Mouse (Mus musculus) layer of hippocampus, adult 2 months (tissue): Measurements from ENCODE around the gene Hagh. TPM values are rescaled to one million over a fixed set of nuclear protein-coding genes. Genes with fewer than 3 reads are reported as not detected.

Experiments
- DNase-seq, 2 experiments: peaks; one replicate each; pipeline ENCODE4 v3.0.0; 2022; ENCODE audit warnings: low spot score in 2 of 2
- H3K27ac ChIP-seq: fragments of 200-600 bp; 2 replicates; pipeline ENCODE4 v1.8.1; 2022
- H3K4me3 ChIP-seq: fragments of 200-600 bp; 2 replicates; pipeline ENCODE4 v1.8.1; 2022; ENCODE audit warnings: mild to moderate bottlenecking
- CTCF ChIP-seq: fragments of 200-600 bp; conservative IDR thresholded peaks from 2 replicates; pipeline ENCODE4 v1.8.1; 2022; ENCODE audit warnings: antibody characterized with exemption, mild to moderate bottlenecking, moderate library complexity
- total RNA-seq, 2 experiments: library from RNA; stranded (reverse); gene quantifications; 2 replicates each; pipeline ENCODE4 v1.2.3; 2021

The Hagh gene
- total RNA-seq, 2 experiments from 2014 or later, result 135 to 137 TPM

DNA sequence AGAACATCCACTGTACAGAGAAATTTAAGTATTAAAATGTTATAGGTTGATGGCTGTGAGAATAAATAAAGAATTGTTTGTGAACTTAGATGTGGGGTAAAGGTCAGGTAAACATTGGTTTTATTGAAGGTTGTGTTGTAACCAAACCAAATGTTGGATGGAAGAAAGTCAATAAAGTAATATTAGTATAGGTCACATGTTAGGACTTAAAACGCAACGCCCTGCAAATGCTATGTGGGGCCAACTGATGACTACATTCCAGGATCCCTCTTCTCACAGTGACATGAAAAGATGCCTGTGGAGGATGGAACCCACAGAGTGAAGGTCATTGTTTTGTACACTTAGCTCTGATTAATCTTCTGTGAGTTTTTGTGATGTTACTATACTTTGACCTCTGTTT, 20.5 kb upstream of the Hagh start:
- no peak for DNase-seq
- Histone ChIP-seq H3K27ac (no peak overlapping the region), H3K4me3 (no peak overlapping the region)
- no peak for TF ChIP-seq CTCF

DNA sequence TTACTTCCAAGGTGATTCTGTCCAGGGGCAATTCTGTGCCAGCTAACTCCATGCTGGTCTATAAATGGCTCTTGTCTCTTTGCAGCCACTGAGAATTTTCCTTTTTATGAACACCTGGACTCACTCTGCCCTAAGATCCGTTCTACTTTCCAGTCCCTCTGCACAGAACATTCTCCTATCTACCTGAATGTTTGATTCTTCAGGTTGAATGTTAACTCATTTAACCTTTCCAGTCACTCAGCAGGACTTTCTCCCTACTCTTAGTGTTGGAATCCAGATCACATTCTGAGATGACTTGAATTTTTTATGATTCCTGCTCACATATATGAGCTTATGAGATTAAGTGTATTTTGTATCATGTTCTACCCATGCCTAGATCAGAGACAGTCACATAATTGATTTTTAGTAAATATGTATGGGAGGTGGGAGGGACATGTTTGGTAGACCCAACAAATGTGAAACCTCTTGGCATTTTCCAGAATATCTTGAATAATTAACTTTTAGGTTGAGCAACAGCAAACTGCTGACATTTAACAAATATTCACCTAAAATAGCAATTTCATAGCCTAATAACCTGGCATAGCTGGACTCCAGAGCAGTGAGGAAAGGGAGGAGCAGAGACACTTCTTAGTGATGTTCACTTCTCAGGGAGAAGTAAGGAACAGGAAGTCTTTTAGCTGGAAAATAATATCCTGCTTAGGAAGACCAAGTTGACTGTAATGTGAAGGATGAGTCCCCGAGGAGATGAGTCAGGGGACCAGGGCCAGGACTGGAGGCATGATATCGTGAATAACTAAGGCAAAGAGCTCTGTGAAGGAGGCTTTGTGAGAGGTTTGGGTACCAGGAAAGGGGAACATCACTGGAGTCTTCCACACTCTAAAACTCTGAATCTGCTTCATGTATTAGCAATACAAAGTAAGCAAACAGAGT, 18.3 kb upstream of the Hagh start:
- no peak for TF ChIP-seq CTCF
- Histone ChIP-seq H3K27ac (no peak overlapping the region), H3K4me3 (no peak overlapping the region)
- DNase-seq, result no peak

DNA sequence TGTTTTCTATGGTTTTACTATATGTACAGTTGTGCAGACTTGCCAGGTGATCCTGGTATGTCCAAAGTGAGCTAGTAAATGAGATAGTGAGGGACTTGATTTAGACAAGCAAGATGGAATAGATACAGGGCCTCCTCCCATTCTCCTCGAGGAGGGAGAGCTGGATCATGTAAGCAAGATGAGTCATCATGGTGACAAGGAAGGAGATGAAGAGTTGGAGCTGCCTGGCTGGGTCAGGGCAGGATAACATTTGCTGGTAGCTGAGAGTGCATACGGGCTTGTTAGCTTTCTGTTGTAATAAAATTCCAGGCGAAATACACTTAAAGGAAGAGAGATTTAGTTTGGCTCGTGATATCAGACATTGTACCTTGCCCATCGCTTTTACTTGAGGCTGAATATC, 398 bp downstream of the Hagh start:
- DNase-seq, result no peak
- no peak for TF ChIP-seq CTCF
- no peak overlapping the region for H3K27ac ChIP-seq
- H3K4me3 ChIP-seq, result no peak overlapping the region

DNA sequence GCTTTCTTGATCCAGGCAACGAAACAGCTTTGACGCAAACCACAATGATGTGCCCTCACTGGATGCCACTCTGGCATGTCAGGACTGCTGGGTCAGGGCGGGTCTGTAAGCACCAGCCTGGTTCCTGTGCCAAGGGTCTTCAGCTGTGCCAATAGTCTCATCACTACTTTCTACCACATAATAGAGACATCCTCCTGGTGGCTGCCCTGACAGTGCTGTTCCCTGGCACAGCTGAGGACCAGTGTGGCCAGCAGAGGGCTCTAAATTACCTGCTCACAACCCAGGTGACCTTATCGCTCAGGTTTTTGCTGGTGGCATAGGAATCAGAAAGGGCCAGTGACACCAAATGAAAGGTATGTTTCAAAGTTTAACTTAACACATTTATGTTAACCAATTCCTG, 1.2 kb downstream of the Hagh start:
- Histone ChIP-seq H3K27ac (no peak overlapping the region), H3K4me3 (no peak overlapping the region)
- DNase-seq, result no peak
- TF ChIP-seq CTCF, result peak; percentile 61

DNA sequence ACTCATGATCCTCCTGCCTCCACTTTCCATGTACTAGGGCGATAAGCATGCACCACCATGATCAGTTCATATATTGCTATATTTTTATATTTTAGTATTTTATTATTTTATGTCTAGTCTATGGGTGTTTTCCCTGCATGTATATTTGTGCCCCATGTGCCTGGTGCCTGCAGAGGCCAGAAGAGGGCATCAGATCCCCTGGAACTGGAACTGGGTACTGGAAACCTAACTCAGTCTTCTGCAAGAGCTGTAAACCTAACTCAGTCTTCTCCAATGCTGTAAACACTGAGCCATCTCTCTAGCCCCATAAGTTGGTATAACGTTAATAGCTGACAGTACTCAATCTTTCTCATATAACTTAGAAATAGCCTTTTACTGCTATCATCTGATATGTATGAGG, 2.7 kb downstream of the Hagh start:
- no peak for DNase-seq
- Histone ChIP-seq H3K4me3 (no peak overlapping the region), H3K27ac (no peak overlapping the region)
- peak; percentile 63 for TF ChIP-seq CTCF

DNA sequence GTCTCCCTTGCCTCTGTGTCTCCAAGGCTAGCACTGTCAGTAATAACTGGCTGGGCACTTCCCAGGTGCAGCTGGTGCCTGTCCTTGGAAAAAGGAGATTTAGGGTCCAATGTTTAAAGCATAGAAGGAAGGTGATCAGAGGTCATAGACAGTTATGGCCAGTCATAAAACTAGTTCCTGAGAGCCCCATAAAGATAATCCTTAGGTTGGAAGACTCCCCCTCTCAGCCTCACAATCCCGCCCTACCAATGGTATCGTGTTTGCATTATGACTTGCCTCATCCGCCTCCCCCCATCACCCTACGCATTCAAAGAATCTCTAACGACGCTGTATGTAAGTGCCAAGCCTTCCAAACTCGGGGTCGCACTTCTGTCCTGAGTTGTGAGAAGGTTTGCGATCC, 4.6 kb downstream of the Hagh start:
- no peak overlapping the region for H3K4me3 ChIP-seq
- TF ChIP-seq CTCF, result no peak
- no peak for DNase-seq
- H3K27ac ChIP-seq, result no peak overlapping the region

DNA sequence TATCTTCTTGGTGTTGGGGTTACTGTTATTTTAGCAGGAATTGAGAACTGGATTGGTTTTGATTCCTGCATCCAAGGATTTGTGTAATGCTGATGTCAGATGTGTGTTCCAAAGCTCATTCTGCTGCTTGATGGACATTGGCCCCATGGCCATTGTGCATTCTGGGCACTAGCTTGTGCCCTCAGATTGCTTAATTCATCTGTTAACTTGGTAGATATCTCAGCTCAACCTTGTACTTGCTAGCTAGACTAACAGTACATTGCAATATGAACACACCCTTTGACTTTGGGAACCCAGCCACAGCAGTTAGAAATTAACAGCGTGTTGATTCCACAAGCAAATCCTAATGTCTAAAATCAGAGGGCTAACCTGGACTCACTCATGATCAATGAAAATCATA, 7.4 kb downstream of the Hagh start:
- Histone ChIP-seq H3K27ac (no peak overlapping the region), H3K4me3 (no peak overlapping the region)
- no peak for TF ChIP-seq CTCF
- DNase-seq, result no peak

DNA sequence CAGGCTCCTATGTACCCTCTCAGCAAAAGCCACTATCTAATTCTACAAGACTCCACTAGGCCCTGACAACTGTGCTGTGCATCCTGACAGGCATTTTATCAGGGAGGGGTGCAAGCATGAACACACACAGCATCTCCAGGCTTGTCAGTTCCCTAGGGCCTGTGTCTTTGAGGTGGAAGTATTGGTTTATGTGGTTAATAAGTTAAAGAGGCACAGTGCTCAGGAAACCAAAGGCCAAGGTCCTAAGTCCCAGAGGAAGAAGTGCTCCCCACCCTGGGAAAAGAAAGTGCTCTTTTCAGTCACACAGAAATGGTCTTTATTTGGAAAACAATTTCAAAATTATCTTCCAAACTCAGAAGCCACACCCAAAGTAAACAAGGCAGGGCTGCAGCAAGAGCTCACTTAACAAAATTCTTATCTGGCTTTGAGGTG, 8.7 kb downstream of the Hagh start:
- no peak for TF ChIP-seq CTCF
- DNase-seq, result no peak
- H3K27ac ChIP-seq, result peak overlapping the region; percentile 99; the same call in 1 of the 2 replicates
- H3K4me3 ChIP-seq, result peak overlapping the region; percentile 71

DNA sequence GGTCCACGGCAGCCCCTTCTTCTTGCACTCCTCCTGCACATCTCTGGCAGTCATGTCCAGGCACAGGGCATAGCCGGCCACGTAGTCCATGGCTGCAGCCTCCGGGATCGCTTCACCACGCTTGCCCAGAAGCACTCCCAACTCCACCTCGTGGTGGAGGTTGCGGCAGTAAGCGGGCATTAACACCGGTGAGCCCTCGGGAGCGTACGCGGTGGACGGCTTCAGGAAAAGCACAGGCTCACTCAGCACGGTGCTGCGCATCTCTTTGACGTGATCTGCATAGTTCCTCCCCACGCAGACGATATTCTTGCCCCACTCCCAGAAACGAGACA, 9.8 kb downstream of the Hagh start:
- DNase-seq, result no peak
- H3K4me3 ChIP-seq, result peak overlapping the region; percentile 71
- H3K27ac ChIP-seq, result peak overlapping the region; percentile 99
- peak; percentile 62 for TF ChIP-seq CTCF

DNA sequence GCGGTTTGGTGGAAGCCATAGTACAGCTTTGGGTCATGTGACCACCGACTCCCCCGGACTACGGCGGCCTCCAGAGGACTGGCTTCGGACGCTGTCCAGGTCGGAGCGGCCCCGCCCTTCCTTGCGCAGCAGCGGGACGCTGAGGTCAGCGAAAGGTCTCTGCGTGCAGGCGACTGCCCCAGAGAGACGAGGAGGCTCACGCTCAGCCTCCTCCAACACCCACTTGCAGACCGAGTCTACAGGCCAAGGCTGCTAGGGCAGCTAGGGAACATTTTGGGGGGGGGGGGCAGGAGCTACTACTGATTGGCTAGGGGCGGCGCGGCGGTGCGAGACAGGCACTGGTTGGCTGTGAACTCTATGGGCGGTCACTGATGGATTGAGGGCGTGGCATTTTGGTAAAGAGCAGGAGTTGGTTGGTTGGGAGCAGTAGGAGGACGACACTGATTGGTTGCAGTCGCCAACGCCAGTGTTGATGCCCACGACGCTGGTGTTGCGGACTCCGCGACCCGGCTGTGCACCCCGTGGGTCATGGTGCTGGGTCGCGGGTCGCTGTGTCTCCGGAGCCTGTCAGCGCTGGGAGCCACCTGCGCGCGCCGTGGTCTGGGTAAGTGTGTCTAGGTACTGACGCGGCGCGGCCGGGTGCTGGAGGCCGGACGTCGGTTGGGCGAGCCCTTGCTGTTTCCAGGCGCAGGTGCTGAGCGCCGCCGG, 10.3 kb downstream of the Hagh start, which contains the start of gene Fahd1:
Gene Fahd1 (minus strand): TSS at position 300 of the 708 bp plus-strand sequence.
- peak; percentile 91 to 98 for DNase-seq
- Histone ChIP-seq H3K4me3 (peak within 1 kb of the TSS; percentile 71), H3K27ac (peak within 1 kb of the TSS; percentile 99)
- TF ChIP-seq CTCF, result no peak; the same call in 1 of the 2 replicates

DNA sequence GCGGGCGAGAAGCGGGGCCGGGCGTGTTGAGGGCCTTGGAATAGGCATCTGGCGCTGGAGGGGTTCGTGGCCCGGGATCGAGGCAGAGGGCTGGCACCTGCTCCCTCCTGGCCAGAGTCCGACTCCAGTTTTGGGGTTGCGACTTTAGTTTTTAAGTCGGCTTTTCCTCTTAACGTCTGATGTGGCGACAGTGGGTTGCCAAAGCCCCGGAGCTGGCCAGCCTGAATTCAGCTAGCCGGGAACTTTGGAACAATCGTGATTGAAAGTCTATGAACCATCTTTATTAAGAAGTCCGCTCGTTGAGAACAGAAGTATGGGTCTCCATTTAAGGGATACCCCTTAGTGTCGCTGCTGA, 10.8 kb downstream of the Hagh start:
- no peak for DNase-seq
- TF ChIP-seq CTCF, result no peak
- H3K27ac ChIP-seq, result peak overlapping the region; percentile 99
- H3K4me3 ChIP-seq, result peak overlapping the region; percentile 71

DNA sequence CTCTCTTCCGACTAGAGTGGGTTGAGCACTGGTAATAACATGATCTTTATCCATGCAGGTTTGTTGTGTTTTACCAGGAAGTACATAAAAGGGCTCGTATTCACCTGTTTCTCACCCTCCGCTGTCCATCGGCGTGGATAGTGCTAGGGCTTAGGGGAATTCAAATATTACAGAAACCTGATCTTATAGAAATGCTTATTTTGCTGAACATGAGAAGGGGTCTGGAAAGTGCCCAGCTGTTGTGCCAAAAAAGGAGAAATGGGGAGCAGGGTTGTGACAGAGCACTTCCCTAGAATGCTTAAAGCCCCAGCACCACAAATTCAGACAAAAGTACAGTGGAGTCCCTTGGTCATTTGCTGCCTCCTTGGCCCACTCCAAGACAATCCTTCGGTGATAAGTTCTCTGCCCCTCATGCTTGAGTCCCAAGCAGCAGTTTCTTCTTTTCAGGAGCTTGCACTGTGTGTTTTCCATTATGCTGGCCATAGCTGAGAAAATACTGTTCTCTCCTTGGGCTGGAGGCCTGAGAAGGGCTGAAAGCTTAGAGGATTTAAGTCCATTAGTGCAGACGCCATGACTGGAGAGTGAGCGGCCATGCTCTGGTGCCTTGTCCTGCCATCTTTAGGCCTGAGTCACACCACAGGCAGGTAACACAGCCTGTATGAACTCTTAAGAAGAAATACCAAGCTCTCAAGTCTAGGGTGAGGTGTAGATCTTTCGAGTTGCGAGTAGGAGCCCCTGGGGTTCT, 11.6 kb downstream of the Hagh start:
- no peak for DNase-seq
- Histone ChIP-seq H3K27ac (peak overlapping the region; percentile 99; the same call in 1 of the 2 replicates), H3K4me3 (peak overlapping the region; percentile 71)
- no peak for TF ChIP-seq CTCF

DNA sequence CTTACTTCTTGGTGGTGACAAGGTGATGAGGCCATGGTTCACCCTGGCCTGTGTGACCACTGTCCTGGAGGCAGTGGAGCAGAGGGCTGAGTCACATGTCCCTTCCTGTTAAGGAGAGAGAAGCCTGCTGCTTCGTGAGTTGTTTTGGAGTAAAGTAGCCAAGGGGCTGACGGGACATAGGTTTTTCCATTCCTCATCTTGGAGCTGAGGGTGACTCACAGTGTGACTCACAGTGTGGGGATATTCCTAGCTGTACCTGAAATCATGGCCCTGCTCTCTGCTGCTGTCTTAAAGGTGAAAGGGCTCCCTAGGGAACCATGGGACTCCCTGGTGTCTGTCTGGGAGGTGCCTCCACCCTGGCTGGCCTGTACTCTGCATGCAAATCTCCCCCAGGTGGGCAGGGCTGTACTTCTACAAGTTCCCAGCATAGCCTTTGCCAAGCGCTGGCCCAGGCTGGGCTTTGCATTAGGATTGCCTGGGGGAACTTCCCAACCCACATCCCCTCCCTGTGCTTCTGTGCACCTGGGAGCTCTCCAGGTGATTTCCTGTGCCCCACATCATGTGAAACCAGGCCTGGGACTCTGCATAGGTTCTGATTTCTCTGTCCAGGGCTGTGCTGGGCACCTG, 16.0 kb downstream of the Hagh start:
- H3K4me3 ChIP-seq, result no peak overlapping the region
- no peak overlapping the region for H3K27ac ChIP-seq
- TF ChIP-seq CTCF, result no peak
- no peak for DNase-seq
